9 mouse cellular contexts compared by ENCODE assay signal in genomic region chr15:78184855-78185254, GRCm38 (mm10). TPM values are rescaled to one million over a fixed set of nuclear protein-coding genes. Genes with fewer than 3 reads are reported as not detected.
DNase-seq lines count a peak whose midpoint lies in the region; ATAC-seq lines count a peak whose summit lies in the region.
"Had no signal": no experiment of that assay in that cellular context is flagged by ENCODE, and none has a peak within 500 bp of the region (broad histone marks: within the 10 kb centered on the region; RNA-seq: fewer than 3 reads in every experiment).

No protein-coding gene starts in this region.

- H3K9ac ChIP-seq in kidney, embryonic 16.5 days (replicated peaks; ENCODE audit: low read length): no peak overlapping the region
- H3K9ac ChIP-seq in embryonic facial prominence, embryonic 11.5 days (replicated peaks; ENCODE audit: low read length): peak overlapping the region; percentile 13; the same call in 1 of the 2 replicates
- H3K9ac ChIP-seq: limb, embryonic 15.5 days had no signal

- no peaks in the 10 kb centered on the region for H3K36me3 ChIP-seq in kidney, embryonic 16.5 days (ENCODE audit: insufficient read depth, low read length)
- no peaks in the 10 kb centered on the region for H3K36me3 ChIP-seq in embryonic facial prominence, embryonic 11.5 days (replicated peaks; ENCODE audit: control insufficient read depth, insufficient read depth, low read depth, low read length)
- H3K36me3 ChIP-seq in splenic B cell, adult 2 months (ENCODE audit: control insufficient read depth, insufficient read depth, low read length, poor library complexity, severe bottlenecking): no peaks in the 10 kb centered on the region
- H3K36me3 ChIP-seq: limb, embryonic 15.5 days had no signal

- H3K27ac ChIP-seq in kidney, embryonic 16.5 days (ENCODE audit: low read length): no peak overlapping the region
- H3K27ac ChIP-seq in embryonic facial prominence, embryonic 11.5 days (replicated peaks; ENCODE audit: low read depth, low read length): no peak overlapping the region
- H3K27ac ChIP-seq: limb, embryonic 15.5 days had no signal

- DNase-seq in kidney, adult 11 months: no peak
- peak; percentile 82 for DNase-seq in MN1 (ENCODE audit: low spot score)
- peak; percentile 78 for DNase-seq in embryonic facial prominence, embryonic 11.5 days (ENCODE audit: low spot score)
- peak; percentile 64 for DNase-seq in splenic B cell, adult 2 months (ENCODE audit: low read depth, low spot score)
- DNase-seq in natural killer cell, adult 2 months (ENCODE audit: low spot score in 2 of 2): no peak

- no peak overlapping the region for H3K4me3 ChIP-seq in kidney, embryonic 16.5 days (ENCODE audit: low read length)
- H3K4me3 ChIP-seq in embryonic facial prominence, embryonic 11.5 days (ENCODE audit: low read depth, low read length): no peak overlapping the region
- H3K4me3 ChIP-seq: limb, embryonic 15.5 days had no signal

- peak; percentile 78; the same call in 1 of the 2 replicates for ATAC-seq in kidney, embryonic 16.5 days (ENCODE audit: low FRiP score, low TSS enrichment)
- ATAC-seq in embryonic facial prominence, embryonic 11.5 days (replicated peaks; ENCODE audit: insufficient number of reproducible peaks, low FRiP score, low TSS enrichment, low read depth): peak; percentile 70; the same call in 1 of the 2 replicates
- ATAC-seq in inflammation-experienced regulatory T-cells, adult 6 months: peak; percentile 60
- ATAC-seq in megakaryocyte, adult 5-6 weeks (ENCODE audit: poor library complexity, severe bottlenecking): peak; percentile 85

- H3K27me3 ChIP-seq in kidney, embryonic 16.5 days (ENCODE audit: insufficient read depth, low read length): peaks cover 5% of the 10 kb centered on the region
- H3K27me3 ChIP-seq in embryonic facial prominence, embryonic 11.5 days (ENCODE audit: control insufficient read depth, insufficient read depth, low read length): no peaks in the 10 kb centered on the region; the same call in 1 of the 2 replicates
- H3K27me3 ChIP-seq in splenic B cell, adult 2 months (ENCODE audit: control insufficient read depth, insufficient read depth, low read length, poor library complexity, severe bottlenecking): no peaks in the 10 kb centered on the region

- WGBS in kidney, embryonic 16.5 days: 3% methylated on average over 10 of the region's 10 CpGs
- WGBS in embryonic facial prominence, embryonic 11.5 days: 6% methylated on average over 10 of the region's 10 CpGs

- no peaks in the 10 kb centered on the region for H3K4me1 ChIP-seq in kidney, embryonic 16.5 days (ENCODE audit: insufficient read depth, low read length)
- no peaks in the 10 kb centered on the region for H3K4me1 ChIP-seq in embryonic facial prominence, embryonic 11.5 days (ENCODE audit: control insufficient read depth, insufficient read depth, low read length)
- H3K4me1 ChIP-seq: limb, embryonic 15.5 days had no signal

- no peak overlapping the region for H3K4me2 ChIP-seq in kidney, embryonic 16.5 days (replicated peaks; ENCODE audit: low read depth, low read length)
- no peak overlapping the region; the same call in 1 of the 2 replicates for H3K4me2 ChIP-seq in embryonic facial prominence, embryonic 11.5 days (ENCODE audit: low read depth, low read length)
- H3K4me2 ChIP-seq: limb, embryonic 15.5 days had no signal

- H3K9me3 ChIP-seq in kidney, embryonic 16.5 days (ENCODE audit: low read length): no peaks in the 10 kb centered on the region
- H3K9me3 ChIP-seq in embryonic facial prominence, embryonic 11.5 days (replicated peaks; ENCODE audit: control insufficient read depth, low read length): no peaks in the 10 kb centered on the region
- H3K9me3 ChIP-seq: limb, embryonic 15.5 days had no signal

RNA-seq across cellular contexts. Expression of gene Ift27, which starts 10.9 kb away (rescaled TPM):
- polyA plus RNA-seq in kidney, embryonic 16.5 days (2015; fragmentation: Nextera tagmentation; extraction: Ambion mirVana): 83.7 and 91.0 TPM in 2 replicates
- polyA plus RNA-seq in embryonic facial prominence, embryonic 11.5 days (2014; fragmentation: Nextera tagmentation; extraction: Ambion mirVana): 111 and 115 TPM in 2 replicates
- polyA plus RNA-seq in inflammation-experienced regulatory T-cells, adult 6 months (2017; shearing (Covaris generic)): 10 to 100 TPM; 60.2 to 65.9 (median 62.0) TPM
- 24.1 and 24.9 TPM in 2 replicates for total RNA-seq in megakaryocyte, adult 5-6 weeks (2015)
- 6.5 and 10.8 TPM in 2 replicates for total RNA-seq in megakaryocyte, adult 5-6 weeks (2017)

RNA-seq across cellular contexts. Expression of gene Pvalb, which starts 21.3 kb away (rescaled TPM):
- polyA plus RNA-seq in kidney, embryonic 16.5 days (2015; fragmentation: Nextera tagmentation; extraction: Ambion mirVana): 0.44 TPM in 1 of 2 replicates, not detected in the other
- polyA plus RNA-seq in embryonic facial prominence, embryonic 11.5 days (2014; fragmentation: Nextera tagmentation; extraction: Ambion mirVana): 0.22 TPM in 1 of 2 replicates, not detected in the other
- not detected for polyA plus RNA-seq in inflammation-experienced regulatory T-cells, adult 6 months (2017; shearing (Covaris generic))
- not detected in 2 replicates for total RNA-seq in megakaryocyte, adult 5-6 weeks (2015)
- total RNA-seq in megakaryocyte, adult 5-6 weeks (2017): not detected in 2 replicates

RNA-seq across cellular contexts. Expression of gene Ncf4, which starts 59.7 kb away (rescaled TPM):
- polyA plus RNA-seq in kidney, embryonic 16.5 days (2015; fragmentation: Nextera tagmentation; extraction: Ambion mirVana): 1.8 and 3.1 TPM in 2 replicates
- 6.2 and 7.9 TPM in 2 replicates for polyA plus RNA-seq in embryonic facial prominence, embryonic 11.5 days (2014; fragmentation: Nextera tagmentation; extraction: Ambion mirVana)
- polyA plus RNA-seq in inflammation-experienced regulatory T-cells, adult 6 months (2017; shearing (Covaris generic)): 100 to 1,000 TPM; 145 to 184 (median 174) TPM
- 367 and 392 TPM in 2 replicates for total RNA-seq in megakaryocyte, adult 5-6 weeks (2015)
- total RNA-seq in megakaryocyte, adult 5-6 weeks (2017): 250 and 266 TPM in 2 replicates

Comparison
In these comparisons a context has a peak if more than half of its experiments do, and no peak if none do; other contexts are left out.
1. DNase-seq: peak in MN1 (single experiment), embryonic facial prominence, embryonic 11.5 days (single experiment) and splenic B cell, adult 2 months (single experiment); none in kidney, adult 11 months (single experiment) and natural killer cell, adult 2 months (0 of 2).
2. RNA of gene Ncf4, which starts 59.7 kb away (polyA plus RNA-seq): 145 to 184 TPM in inflammation-experienced regulatory T-cells, adult 6 months; 6.2 to 7.9 TPM in embryonic facial prominence, embryonic 11.5 days and 1.8 to 3.1 TPM in kidney, embryonic 16.5 days; every median in the first group is over 10 times any median in the second.
3. Peak in every context shown above with its lines, with median percentiles within 50 percentile points of each other: ATAC-seq.